Mouse (Mus musculus) cerebellum, postnatal 25 days (tissue): ENCODE data around the gene Rarres2.

Source experiments
- DNase-seq, 2 experiments: peaks; one replicate each; pipeline ENCODE4 v3.0.0; 2021; ENCODE audit warnings: mixed read lengths in 2 of 2

Rarres2 gene

GRCm38 (mm10) chr6:48579215-48579648 is 6.6 kb upstream of the Rarres2 start:
- no peak for DNase-seq

GRCm38 (mm10) chr6:48578736-48579135 is 6.1 kb upstream of the Rarres2 start:
- no peak for DNase-seq

- DNase-seq: no peak
Observed at GRCm38 (mm10) chr6:48573981-48574380, 1.4 kb upstream of the Rarres2 start.

- no peak for DNase-seq
Observed at GRCm38 (mm10) chr6:48573280-48573679, 691 bp upstream of the Rarres2 start.

DNA sequence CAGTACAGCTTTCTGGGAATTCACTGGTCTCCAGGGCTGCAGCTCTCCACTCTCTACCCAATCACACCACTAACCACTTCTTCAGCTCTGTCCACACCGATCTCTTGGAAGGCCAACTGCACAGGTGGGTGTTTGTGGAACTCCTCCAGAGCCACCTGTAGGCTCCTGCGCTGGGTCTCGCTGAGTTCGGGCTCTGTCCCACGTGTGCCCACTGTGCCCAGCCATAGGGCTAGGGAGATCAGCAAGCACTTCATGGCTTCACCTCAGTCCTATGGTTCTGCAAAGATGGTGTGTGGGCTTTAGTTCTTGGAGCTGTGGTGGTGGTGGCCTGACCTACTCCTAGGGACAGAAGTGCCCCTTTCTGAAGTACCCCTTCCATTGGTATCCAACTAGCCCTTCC is 575 bp downstream of the Rarres2 start:
- no peak for DNase-seq

DNA sequence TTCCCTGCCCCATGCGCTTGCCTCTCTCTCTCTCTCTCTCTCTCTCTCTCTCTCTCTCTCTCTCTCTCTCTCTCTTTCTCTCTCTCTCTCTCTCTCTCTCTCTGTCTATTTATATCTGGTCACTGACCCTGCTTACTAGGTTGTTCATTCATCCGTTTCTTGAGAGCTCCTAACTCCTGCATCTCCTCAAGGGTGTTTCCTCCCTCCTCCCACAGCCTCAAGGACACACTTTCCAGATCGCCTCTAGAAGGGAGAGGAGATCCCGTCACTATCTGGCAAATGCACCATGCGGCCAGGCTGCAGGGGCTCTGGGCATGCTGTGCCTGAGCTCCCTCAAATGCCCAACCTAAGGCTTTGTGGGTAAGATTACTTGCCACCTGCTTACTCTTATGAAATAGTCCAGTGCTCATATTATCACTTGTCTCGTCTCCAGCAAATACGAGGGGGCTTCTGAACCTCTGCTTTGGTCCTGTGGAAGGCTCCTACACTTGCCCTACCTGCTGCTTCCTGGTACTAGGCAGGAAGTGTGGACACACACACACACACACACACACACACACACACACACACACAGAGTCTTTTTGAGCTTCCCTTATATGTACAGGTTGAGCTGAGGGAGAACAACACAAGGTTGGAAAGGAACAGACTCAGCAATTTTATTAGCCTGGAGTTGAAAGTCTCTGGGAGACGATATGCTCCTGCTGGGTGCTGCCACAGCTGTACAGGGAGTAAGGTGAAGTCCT is 3.4 kb downstream of the Rarres2 start:
- peak; percentile 25 to 30 for DNase-seq

DNA sequence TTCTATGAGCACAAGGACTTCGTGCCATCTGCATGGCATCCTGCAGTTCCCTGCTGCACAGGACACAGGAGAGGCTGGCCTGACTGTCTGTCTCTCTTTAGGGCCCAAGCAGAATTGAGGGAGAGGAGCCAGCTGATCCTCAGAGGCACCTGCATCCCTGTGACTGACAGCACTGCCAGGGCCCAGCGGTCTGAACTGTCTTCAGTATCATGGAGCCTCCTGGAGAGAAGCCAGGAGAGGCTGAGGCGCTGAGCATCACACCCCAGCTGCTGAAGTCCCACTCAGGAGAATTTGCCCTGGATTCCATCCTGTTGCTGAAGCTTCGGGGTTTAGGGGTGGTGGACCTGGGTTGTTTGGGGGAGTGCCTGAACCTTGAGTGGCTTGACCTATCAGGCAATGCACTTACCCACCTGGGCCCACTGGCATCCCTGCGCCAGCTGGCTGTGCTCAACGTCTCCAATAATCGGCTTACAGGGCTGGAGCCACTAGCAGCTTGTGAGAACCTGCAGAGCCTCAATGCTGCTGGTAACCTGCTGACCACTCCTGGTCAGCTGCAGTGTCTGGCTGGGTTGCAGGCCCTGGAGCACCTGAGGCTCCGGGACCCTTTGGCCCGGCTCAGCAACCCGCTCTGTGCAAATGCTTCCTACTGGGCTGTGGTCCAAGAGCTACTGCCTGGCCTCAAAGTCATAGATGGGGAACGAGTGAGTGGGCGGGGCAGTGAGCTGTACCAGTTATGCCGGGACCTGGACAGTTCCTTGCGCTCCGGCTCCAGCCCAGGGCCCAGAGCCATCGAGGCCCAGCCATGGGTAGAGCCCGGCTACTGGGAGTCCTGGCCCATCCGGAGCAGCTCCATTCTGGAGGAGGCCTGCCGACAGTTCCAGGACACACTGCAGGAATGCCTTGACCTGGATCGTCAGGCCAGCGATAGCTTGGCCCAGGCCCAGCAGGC is 4.3 kb downstream of the Rarres2 start:
- DNase-seq: peak; percentile 65 to 71

DNA sequence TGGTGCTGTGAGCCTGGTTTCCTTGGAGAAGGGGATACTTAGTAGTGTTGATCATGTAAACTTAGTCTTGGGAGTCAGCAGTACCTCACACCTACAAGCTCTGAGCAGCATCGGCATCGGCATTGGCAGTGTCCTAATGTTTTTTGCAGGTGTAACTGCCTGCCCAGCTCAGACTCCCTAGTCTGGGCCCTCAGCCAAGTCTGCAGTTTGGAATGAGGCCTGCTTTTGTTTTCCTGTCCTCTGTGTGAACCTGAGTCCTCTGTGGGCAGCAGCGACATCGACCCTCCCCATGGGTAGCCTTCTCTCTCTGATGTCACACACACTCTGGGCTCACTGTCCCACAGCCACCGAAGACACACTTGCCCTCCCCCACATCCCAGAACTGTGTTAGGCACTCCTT is 6.3 kb downstream of the Rarres2 start:
- peak; percentile 68 to 78 for DNase-seq

- DNase-seq: no peak
Observed at GRCm38 (mm10) chr6:48565693-48566310, 6.8 kb downstream of the Rarres2 start.

DNA sequence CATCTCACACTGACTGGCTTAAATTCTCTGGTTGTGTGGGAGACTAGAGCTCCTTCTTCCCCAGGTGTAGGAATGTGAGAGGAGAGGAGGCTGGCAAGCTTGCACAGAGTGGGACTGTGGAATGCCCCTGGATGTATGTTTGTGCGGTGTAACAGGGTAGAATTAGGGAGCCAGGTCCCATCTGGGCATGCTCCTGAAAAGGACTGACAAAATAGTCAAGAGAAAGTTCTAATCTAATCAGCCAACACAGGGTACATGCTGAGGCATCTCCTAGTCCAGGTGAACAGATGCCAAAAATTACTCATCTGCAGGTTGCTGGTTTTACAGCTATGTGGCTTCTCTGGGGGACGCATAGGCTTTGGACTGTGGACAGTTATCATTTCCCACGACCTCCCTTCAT is 16.6 kb downstream of the Rarres2 start:
- no peak for DNase-seq

- peak in 1 of 2 experiments; percentile 72 for DNase-seq
Observed at GRCm38 (mm10) chr6:48555104-48555890, 17.3 kb downstream of the Rarres2 start.

DNA sequence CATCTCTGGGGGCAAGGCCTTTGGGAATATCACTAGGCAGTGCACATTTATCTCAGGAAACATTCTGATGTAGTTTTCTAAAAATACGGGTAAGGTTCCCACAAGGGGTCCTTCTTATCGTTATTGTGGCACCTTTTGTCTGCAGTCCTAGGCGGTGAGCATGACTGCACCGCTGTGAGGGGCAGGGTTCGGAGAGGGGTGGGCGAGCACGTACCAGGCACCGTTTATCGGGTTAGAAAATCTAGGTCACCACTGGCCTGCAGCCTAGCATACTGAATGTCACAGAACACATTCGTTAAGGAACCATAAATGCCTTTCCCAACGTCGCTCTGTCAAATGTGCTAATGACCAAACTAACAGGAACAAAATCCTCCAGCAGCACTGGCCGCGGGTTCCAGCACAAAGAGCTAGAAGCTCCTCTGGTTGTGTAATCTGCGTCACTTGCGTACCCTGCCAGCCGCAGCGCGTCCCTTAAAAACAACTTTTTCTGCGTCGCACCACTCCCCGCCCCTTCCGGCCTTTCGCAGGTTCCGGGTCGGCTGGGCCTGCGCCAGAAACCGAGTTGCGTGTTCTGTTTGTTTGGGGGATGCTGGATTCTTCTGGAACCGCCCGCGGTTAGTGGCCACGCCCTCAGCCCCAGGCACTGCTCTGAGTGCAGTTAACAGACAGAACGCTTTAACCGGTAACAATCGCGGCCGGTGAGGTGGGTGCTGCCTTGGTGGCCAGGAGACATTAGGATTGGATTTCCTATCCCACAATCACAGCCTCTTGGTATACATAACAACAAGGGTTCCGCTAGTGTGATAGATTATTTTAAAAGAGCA is 18.1 kb downstream of the Rarres2 start, which contains the start of gene Lrrc61:
Lrrc61 (plus strand) TSS at position 517 of the 824 bp plus-strand sequence.
- peak; percentile 99 for DNase-seq

DNA sequence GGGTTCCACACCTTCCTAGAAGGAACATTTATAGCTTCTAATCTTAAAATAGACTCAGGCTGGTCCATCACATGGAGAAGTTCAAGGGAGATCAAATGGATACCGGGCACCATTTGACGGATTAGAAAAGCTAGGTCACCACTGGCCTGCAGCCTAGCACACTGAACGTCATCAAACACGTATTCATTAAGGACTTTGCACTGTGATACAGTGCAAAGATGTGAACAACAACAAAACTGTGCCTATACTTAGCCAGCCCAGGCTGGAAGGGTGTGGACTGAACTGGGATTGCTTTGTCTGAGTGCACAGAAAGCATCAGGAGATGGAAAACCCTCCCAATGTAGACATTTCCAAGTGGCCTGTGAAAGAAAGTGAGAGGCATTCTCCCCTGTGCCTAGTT is 18.8 kb downstream of the Rarres2 start:
- DNase-seq: peak in 1 of 2 experiments; percentile 45

DNA sequence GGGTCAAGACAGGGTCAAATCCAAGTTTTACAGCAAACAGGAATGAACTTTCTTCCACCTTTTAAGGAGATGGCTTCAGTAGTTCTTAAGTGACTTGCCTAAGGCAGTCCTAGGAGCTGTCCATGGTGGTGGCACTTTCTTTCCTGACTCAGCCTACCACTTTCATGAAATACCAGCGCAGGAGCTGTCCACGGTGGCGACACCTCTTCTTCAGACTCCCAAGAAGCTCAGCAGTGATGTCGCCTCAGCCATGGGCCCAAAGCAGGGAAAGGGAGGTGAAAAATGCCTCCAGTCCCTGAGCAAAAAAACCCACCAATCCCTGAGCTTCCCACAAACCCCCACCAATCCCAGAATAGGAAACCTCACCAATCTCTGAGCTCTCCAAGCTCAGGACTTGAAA is 19.7 kb downstream of the Rarres2 start:
- DNase-seq: no peak

GRCm38 (mm10) chr6:48548314-48548713 is 24.3 kb downstream of the Rarres2 start:
- no peak for DNase-seq

- DNase-seq: no peak
Observed at GRCm38 (mm10) chr6:48546858-48547257, 25.7 kb downstream of the Rarres2 start.

GRCm38 (mm10) chr6:48546271-48546670 is 26.3 kb downstream of the Rarres2 start:
- peak in 1 of 2 experiments; percentile 65 for DNase-seq

DNA sequence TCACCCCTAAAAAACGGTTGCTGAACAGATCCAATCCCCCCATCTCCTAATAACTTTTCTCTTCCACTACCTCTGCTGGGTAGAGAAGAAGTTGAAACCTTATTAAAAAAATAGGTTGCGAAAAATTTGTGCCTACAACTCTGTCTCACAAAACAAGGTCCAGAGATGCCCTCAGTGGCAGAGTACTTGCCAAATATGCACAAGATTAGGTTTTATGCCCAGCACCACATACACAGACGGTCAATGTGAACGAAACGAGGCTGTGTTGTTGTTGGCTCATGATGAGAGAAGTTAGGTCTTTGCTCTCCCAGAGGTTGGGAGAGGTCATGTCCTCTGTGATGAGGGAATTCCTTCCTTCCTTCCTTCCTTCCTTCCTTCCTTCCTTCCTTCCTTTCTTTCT is 27.3 kb downstream of the Rarres2 start:
- no peak for DNase-seq

DNA sequence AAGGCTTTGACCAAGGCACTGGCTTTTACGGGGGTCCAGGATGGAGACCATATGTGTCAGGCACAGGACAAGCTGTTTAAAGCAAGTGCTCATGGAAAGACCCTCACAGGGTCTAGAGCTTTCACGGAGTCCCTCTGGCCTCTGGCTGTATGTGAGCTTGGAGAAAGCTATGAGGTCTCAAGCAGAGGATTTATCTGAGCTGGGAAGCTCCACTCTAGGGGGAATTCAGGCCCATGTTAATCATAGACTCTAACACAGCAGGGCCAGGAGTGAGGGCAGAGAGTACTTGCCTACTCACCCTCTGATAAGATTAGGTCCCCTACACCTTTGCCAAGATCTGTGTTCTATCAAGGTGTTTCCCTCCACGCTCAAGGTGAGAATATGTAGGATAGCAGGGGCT is 30.0 kb downstream of the Rarres2 start:
- no peak for DNase-seq

DNA sequence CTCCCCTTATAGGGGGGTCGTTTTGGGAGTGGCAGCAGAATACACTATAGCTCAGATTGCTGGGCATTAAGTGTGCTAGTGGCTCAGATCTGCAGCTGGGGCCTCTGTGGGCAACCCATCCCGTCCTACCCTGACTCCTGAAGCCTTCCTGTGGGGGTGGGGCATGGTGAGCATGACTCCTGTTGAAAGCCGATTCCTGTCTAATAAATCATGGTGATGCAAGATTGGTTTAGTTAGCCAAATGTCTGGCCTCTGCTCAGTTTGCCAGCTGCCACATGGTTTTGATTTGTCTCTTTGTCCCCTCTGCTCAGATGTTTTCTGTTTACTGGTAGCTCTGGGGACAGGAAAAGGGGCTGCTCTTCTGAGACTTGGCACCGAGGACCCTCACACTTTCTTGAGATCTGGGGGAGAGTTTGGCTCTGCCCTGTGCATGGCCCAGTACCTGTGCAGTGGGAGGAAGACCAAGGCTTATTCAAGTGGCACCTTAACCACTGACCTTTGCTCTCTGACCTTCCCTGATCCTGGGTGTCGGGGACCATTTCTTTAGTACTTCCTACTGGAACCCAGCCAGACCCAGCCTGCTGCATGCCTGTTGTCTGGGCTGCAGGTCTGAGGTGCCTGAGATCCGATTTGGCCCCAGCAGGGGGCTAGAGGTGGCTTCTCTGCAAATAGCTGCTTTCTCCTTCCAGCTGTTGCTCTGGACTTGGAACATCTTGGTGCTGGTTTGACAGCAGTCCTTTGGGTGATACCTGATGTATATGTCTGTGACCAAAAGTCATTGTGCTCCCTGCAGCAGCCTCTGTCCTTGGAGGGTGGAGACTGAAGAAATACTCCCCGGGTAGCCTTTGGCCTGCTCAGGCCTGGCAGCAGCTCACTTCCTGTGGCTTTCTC is 30.8 kb downstream of the Rarres2 start:
- DNase-seq: no peak
